Mouse (Mus musculus) liver, embryonic 13.5 days (tissue): Measurements from ENCODE around the gene Foxb1. TPM values are rescaled to one million over a fixed set of nuclear protein-coding genes. Genes with fewer than 3 reads are reported as not detected.

Experiments
- ATAC-seq: fragments of 200-750 bp; cut with Nextera tagmentation; 2 replicates; pipeline ENCODE4 v1.8.0; 2017; ENCODE audit warnings: low read depth, mild to moderate bottlenecking, moderate number of reproducible peaks, moderate library complexity
- DNase-seq: peaks from one replicate; pipeline ENCODE4 v3.0.0; 2022
- H3K27ac ChIP-seq: fragments of 300-500 bp; sonication (generic); 2 replicates; pipeline ENCODE4 v1.5.1; 2015; ENCODE audit warnings: moderate library complexity, mild to moderate bottlenecking, inconsistent platforms
- H3K27me3 ChIP-seq: fragments of 300-500 bp; sonication (generic); 2 replicates; pipeline ENCODE4 v1.6.1; 2015; ENCODE audit warnings: mild to moderate bottlenecking, inconsistent platforms
- H3K36me3 ChIP-seq: fragments of 300-500 bp; sonication (generic); 2 replicates; pipeline ENCODE4 v1.6.1; 2015; ENCODE audit warnings: mild to moderate bottlenecking, inconsistent platforms
- H3K4me1 ChIP-seq: fragments of 300-500 bp; sonication (generic); replicated peaks from 2 replicates; pipeline ENCODE4 v1.6.1; 2015; ENCODE audit warnings: inconsistent platforms
- H3K4me2 ChIP-seq: fragments of 300-500 bp; sonication (generic); 2 replicates; pipeline ENCODE4 v1.6.1; 2015; ENCODE audit warnings: inconsistent platforms, mild to moderate bottlenecking, moderate library complexity
- H3K4me3 ChIP-seq: fragments of 300-500 bp; sonication (generic); replicated peaks from 2 replicates; pipeline ENCODE4 v1.5.1; 2015; ENCODE audit warnings: mild to moderate bottlenecking, inconsistent platforms
- H3K9ac ChIP-seq: fragments of 300-500 bp; sonication (generic); 2 replicates; pipeline ENCODE4 v1.6.1; 2015; ENCODE audit warnings: mild to moderate bottlenecking, inconsistent platforms
- H3K9me3 ChIP-seq: fragments of 300-500 bp; sonication (generic); replicated peaks from 2 replicates; pipeline ENCODE4 v1.6.1; 2016; ENCODE audit warnings: inconsistent platforms
- WGBS: fragments of 180-500 bp; shearing (Covaris S2); methylation state at CpG from one replicate; pipeline ENCODE4 v1.1.7; 2015; ENCODE audit not compliant: insufficient replicate concordance; 5-methylcytosine and 5-hydroxymethylcytosine counted together
- polyA plus RNA-seq: library from polyadenylated mRNA; unstranded; fragments of >200 nt; fragmentation: Nextera tagmentation; extraction: Ambion mirVana; gene quantifications from 2 replicates; pipeline ENCODE4 v1.2.1, GENCODE M21; 2015

Foxb1 gene
- polyA plus RNA-seq, result not detected in 2 replicates

- no peak within 1 kb of the TSS for H3K27ac ChIP-seq
- ATAC-seq (no peak), DNase-seq (no peak)
- peaks cover 99% of the 10 kb centered on the region for H3K27me3 ChIP-seq
- H3K4me2 ChIP-seq, result no peak within 1 kb of the TSS
- H3K9me3 ChIP-seq, result no peaks in the 10 kb centered on the region
- no peak within 1 kb of the TSS for H3K4me3 ChIP-seq
- no peaks in the 10 kb centered on the region for H3K36me3 ChIP-seq
- H3K4me1 ChIP-seq, result no peaks in the 10 kb centered on the region
- H3K9ac ChIP-seq, result no peak within 1 kb of the TSS
- WGBS, result 2% methylated on average over 60 of the region's 60 CpGs
Observed at GRCm38 (mm10) chr9:69760371-69761301, at the start of gene Foxb1. Gene Foxb1, minus strand, starts transcription at chr9:69760940.

- DNase-seq (peak; percentile 2), ATAC-seq (no peak)
- Histone ChIP-seq H3K4me1 (no peaks in the 10 kb centered on the region), H3K36me3 (no peaks in the 10 kb centered on the region), H3K27ac (no peak overlapping the region), H3K27me3 (no peaks in the 10 kb centered on the region), H3K4me2 (no peak overlapping the region), H3K4me3 (no peak overlapping the region), H3K9ac (no peak overlapping the region), H3K9me3 (no peaks in the 10 kb centered on the region)
- 46% methylated on average over 7 of the region's 7 CpGs for WGBS
Observed at GRCm38 (mm10) chr9:69790562-69790961, 29.8 kb upstream of the Foxb1 start.

DNA sequence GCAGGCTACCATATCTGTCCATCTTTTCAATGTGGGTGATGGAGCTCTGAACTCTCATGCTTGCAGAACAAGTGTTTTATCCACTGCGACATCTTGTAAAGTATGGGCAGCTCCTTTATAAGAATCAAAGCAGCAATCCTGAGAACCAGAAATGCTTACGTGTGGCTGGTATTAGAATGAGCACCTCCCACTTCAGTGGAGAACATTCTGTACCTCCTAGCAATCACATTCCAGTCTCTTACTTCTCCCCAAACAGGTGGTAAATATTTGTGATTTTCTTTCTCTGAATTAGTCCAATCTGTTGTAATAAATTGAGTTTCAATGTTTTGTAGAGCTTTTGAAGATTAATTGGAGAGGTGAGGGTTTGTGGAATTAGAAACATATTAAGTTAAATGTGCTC is 19.3 kb upstream of the Foxb1 start:
- H3K9ac ChIP-seq, result no peak overlapping the region
- WGBS, result 69% methylated on average over 2 of the region's 2 CpGs
- ATAC-seq (no peak), DNase-seq (no peak)
- H3K4me3 ChIP-seq, result no peak overlapping the region
- no peaks in the 10 kb centered on the region for H3K36me3 ChIP-seq
- no peak overlapping the region for H3K4me2 ChIP-seq
- H3K9me3 ChIP-seq, result no peaks in the 10 kb centered on the region
- H3K27me3 ChIP-seq, result peaks cover 10% of the 10 kb centered on the region; the same call in 1 of the 2 replicates
- no peak overlapping the region for H3K27ac ChIP-seq
- H3K4me1 ChIP-seq, result no peaks in the 10 kb centered on the region

DNA sequence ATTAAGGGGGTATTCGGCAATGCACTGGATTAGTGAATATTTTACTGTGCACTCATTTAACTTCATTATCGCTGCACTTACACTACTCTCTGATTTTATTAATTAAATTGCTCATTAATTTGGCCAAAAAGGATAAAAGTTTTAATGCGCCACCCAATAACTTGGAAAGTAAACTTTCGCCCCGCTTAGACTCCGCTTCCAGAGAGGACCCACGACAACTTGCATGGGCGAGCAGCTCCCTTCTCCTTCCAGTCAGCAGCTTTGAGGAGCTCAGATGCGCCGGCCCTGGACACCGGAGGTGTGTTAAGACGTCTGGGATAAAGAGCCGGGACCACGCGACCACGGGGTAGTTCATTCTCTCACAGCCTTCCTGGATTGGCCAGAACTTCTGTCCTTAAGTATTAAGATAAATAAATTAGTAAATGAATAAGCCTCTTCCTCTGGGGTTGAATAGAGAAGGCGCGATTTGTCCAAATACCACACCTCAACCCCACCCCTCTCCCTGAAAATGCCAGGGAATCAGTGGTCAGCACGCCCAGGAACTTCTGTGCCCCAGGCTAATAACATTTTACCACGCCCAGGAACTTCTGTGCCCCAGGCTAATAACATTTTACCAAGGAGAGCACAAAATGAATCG is 9.3 kb upstream of the Foxb1 start:
- Histone ChIP-seq H3K4me2 (no peak overlapping the region), H3K9me3 (no peaks in the 10 kb centered on the region), H3K4me1 (no peaks in the 10 kb centered on the region), H3K4me3 (no peak overlapping the region), H3K36me3 (no peaks in the 10 kb centered on the region), H3K27ac (no peak overlapping the region), H3K9ac (no peak overlapping the region), H3K27me3 (peaks cover 96% of the 10 kb centered on the region)
- no peak for ATAC-seq
- WGBS, result 5% methylated on average over 21 of the region's 21 CpGs
- no peak for DNase-seq

DNA sequence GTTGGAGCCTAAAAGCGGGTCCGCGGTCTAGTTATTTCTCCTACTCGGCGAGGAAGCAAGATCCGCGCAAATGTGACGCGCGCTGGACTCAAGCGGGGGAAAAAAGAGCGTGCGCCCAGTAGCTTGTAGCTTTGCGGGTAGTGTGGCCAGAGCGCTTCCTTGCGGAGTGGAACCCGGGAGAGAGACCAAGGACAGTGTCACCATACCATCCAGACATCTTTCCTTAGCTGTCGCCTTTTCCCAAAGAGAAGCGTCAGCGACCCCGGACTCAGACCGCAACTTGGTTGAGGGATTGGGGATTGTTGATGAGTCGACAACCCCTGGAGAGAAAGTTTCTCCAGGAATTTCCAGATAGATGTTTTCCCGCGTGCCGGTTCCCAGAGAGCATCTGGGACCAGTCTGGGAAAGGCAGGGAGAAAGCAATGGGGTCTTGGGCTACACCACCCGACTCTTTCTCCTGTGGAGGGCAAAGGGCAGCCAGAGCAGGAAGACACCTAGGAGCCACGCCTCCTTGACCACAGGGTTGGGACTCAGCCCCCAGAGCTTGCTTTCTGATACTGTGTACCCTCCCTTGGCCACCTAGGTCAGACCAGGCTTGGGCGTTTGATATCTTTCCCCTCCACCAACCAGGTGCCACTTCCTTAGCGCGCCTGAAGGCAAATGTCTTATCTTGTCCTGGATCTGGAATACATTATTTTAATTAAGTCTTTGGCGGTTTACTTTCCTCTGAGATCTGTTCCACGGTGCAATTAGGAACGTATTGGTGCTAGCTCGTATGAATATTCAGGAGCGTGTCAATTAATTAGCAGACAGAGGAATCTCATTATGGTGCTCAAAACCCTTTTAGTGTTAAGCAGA is 8.6 kb upstream of the Foxb1 start:
- Histone ChIP-seq H3K4me2 (no peak overlapping the region), H3K4me3 (no peak overlapping the region), H3K36me3 (no peaks in the 10 kb centered on the region), H3K4me1 (no peaks in the 10 kb centered on the region), H3K27ac (no peak overlapping the region), H3K9me3 (no peaks in the 10 kb centered on the region), H3K27me3 (peaks cover 99% of the 10 kb centered on the region), H3K9ac (no peak overlapping the region)
- DNase-seq (no peak), ATAC-seq (no peak)
- WGBS, result 2% methylated on average over 36 of the region's 36 CpGs

DNA sequence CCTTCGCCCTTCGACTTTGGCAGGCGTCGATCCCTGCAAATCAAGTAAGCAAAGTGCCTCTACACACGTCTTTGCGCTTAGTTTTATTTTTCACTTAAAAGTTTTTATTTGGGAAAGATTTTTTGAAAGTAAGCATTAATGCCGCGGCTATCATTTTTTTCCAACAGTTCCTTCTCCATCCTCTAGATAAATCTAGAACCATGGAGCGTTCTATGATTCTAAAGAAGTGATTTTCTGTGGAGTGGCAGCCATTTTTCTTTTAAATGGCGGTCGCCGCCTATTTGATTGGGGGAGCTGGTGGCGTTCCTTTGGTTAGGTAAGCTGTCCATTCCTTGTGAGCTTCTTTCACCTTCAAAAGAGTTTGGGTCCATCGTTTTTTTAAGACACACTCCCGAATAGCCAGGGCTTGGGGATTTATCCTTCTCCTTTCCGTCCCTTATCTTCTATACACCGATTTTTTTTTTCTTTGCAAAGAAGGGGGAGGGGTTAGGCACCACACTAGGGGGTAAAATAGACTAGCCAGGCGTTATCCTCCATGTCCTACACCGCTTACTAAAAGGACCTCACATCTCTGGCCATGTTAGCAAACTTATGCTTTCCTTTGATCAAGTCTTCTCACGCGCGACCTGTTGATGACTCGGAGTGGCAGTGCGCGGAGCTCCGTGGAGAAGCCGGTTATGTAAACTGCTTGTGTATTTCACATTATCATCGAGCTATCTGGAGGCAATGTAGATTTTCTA is 7.6 kb upstream of the Foxb1 start:
- no peaks in the 10 kb centered on the region for H3K9me3 ChIP-seq
- H3K9ac ChIP-seq, result no peak overlapping the region
- no peaks in the 10 kb centered on the region for H3K4me1 ChIP-seq
- no peak for ATAC-seq
- H3K4me3 ChIP-seq, result no peak overlapping the region
- no peak for DNase-seq
- H3K27me3 ChIP-seq, result peaks cover 99% of the 10 kb centered on the region
- H3K36me3 ChIP-seq, result no peaks in the 10 kb centered on the region
- H3K4me2 ChIP-seq, result no peak overlapping the region
- no peak overlapping the region for H3K27ac ChIP-seq
- 4% methylated on average over 28 of the region's 28 CpGs for WGBS

- no peak overlapping the region for H3K4me3 ChIP-seq
- H3K27me3 ChIP-seq, result peaks cover 100% of the 10 kb centered on the region
- ATAC-seq, result no peak
- no peak overlapping the region for H3K9ac ChIP-seq
- 3% methylated on average over 9 of the region's 12 CpGs for WGBS
- H3K4me2 ChIP-seq, result no peak overlapping the region
- H3K27ac ChIP-seq, result no peak overlapping the region
- H3K36me3 ChIP-seq, result no peaks in the 10 kb centered on the region
- H3K9me3 ChIP-seq, result no peaks in the 10 kb centered on the region
- no peaks in the 10 kb centered on the region for H3K4me1 ChIP-seq
- no peak for DNase-seq
Observed at GRCm38 (mm10) chr9:69767421-69767820, 6.7 kb upstream of the Foxb1 start.

DNA sequence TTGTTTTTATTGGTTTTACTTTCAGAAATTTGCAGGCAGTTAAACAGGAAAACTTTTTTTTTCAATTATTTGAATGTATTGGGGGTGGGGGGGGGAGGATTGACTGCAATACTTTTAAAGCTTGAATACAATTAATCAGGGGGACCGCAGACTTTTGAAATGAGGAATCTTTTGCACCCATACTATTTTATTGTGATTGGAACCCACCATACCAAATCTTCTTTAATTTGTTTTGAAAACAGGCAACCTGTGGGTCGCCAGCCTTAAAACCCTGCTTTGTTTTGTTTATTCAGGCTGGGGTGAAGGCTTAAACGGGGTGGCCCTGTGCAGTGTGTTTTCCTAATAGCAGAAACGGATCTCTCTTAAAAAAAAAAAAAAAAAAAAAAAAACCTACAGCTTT is 6.2 kb upstream of the Foxb1 start:
- ATAC-seq, result no peak

DNA sequence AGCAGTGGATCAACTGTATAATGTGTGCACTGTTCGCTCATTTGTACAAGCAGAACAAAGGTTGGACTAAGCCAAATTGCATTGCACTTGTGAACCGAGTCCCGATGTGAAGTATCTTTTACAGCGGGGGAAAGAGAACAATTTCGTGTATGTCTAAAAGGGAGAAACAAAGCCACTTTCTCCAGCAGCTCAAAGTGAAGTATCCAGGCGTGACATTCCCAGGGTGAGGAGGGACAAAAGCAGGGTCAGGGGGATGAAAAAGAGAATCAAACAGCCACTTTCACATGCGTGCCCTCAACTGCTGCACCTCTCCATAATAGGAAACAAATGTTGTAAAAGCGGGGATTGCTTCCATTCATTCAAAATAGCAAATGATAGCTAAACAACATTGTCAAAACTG is 5.6 kb upstream of the Foxb1 start:
- no peak for ATAC-seq
- 2% methylated on average over 8 of the region's 8 CpGs for WGBS

More for the DNA sequence above, 6.2 kb upstream of the Foxb1 start:
- Histone ChIP-seq H3K4me1 (no peaks in the 10 kb centered on the region), H3K4me3 (no peak overlapping the region), H3K9me3 (no peaks in the 10 kb centered on the region), H3K4me2 (no peak overlapping the region), H3K27me3 (peaks cover 100% of the 10 kb centered on the region), H3K9ac (no peak overlapping the region), H3K27ac (no peak overlapping the region), H3K36me3 (no peaks in the 10 kb centered on the region)
- DNase-seq, result no peak
- WGBS, result 3% methylated on average over 4 of the region's 4 CpGs

DNA sequence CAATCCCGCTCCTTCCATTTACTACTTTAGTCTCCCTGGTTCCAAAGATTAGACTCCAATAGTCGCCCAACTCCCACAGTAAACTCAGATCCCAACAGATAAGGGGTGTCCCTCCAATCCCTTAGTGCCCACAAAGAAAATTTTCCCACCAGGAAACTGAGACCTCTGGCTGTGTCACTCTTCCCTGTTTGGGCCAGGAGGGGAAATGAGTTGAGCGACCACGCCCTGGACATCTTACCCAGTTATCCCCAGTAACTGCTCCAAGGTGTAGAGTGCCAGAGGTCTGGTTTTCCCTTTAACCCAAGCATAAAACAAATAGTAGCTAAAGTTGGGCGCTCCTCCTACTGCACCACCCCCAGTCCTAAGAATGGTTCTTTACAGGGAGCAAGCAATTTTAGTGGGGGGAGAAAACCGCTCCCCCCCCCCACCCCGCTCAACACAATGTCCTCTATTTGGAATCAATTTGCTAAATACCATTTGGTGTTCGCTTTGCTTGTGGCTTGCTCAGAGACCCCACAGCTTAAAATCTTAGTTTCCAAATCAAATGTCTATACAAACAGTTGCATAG is 4.8 kb upstream of the Foxb1 start:
- DNase-seq, result no peak

More for the DNA sequence above, 5.6 kb upstream of the Foxb1 start:
- Histone ChIP-seq H3K4me2 (no peak overlapping the region), H3K27ac (no peak overlapping the region), H3K36me3 (no peaks in the 10 kb centered on the region), H3K9me3 (no peaks in the 10 kb centered on the region), H3K4me1 (no peaks in the 10 kb centered on the region), H3K9ac (no peak overlapping the region), H3K27me3 (peaks cover 100% of the 10 kb centered on the region), H3K4me3 (no peak overlapping the region)
- DNase-seq, result no peak

More for the DNA sequence above, 4.8 kb upstream of the Foxb1 start:
- Histone ChIP-seq H3K9ac (no peak overlapping the region), H3K4me1 (no peaks in the 10 kb centered on the region), H3K4me2 (no peak overlapping the region), H3K27ac (no peak overlapping the region), H3K27me3 (peaks cover 100% of the 10 kb centered on the region), H3K4me3 (no peak overlapping the region), H3K9me3 (no peaks in the 10 kb centered on the region), H3K36me3 (no peaks in the 10 kb centered on the region)
- 4% methylated on average over 8 of the region's 8 CpGs for WGBS
- no peak for ATAC-seq
